Mouse (Mus musculus) frontal cortex, postnatal 25 days (tissue): ENCODE data around the gene Dmbx1.

Experiments
- DNase-seq, 2 experiments: peaks; one replicate each; pipeline ENCODE4 v3.0.0; 2022; ENCODE audit warnings: low spot score in 2 of 2

Dmbx1 gene

GRCm38 (mm10) chr4:115890066-115890465, 49.7 kb downstream of the Dmbx1 start:
- no peak for DNase-seq

DNA sequence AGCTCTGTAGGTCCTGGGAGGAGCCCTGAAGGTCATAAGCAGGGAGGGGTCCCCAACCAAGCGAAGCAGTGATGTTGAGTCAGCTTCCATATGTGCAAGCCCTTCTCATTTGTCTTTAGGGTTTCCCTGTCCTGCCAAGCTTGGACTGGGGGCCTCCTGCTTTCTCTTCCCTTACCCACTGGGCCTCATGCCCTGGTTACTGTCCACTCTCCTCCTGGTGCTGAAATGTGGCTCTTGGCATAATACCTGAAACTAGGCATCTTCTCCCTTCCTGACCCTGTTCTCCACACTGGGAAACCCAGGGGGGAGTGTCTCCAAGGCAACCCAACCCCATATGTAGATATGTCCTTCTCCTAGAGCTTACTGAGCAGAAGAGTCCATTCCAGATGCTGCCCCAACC, 52.9 kb downstream of the Dmbx1 start:
- DNase-seq = no peak

GRCm38 (mm10) chr4:115885846-115886245, 53.9 kb downstream of the Dmbx1 start:
- no peak for DNase-seq

GRCm38 (mm10) chr4:115884022-115884421, 55.7 kb downstream of the Dmbx1 start, which contains the start of gene Kncn:
Gene Kncn (plus strand): TSS chr4:115884400.
- no peak for DNase-seq

DNA sequence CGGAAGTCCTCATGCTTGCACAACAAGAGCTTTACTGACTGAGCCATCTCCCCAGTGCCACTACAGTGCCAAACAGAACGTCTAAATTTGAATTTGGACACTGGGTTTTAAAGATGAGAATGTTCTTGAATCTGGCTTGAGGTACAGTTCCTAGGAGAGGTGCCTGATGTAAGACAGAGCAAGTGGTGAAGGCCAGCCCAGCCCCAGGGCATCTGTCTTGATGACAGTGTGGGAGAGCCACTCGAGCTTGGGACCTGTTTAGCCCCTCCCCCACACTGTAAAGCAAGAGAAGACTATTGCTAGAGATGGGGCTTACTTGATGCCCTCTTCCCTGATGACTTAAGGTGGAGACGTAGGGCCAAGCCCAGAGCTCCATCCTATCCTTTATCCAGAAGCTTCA, 57.5 kb downstream of the Dmbx1 start:
- DNase-seq = no peak

- no peak for DNase-seq
Observed at GRCm38 (mm10) chr4:115881183-115881582, 58.5 kb downstream of the Dmbx1 start.

GRCm38 (mm10) chr4:115878828-115879227, 60.9 kb downstream of the Dmbx1 start:
- no peak for DNase-seq

- no peak for DNase-seq
Observed at GRCm38 (mm10) chr4:115878216-115878678, 61.5 kb downstream of the Dmbx1 start.

GRCm38 (mm10) chr4:115873231-115873630, 66.5 kb downstream of the Dmbx1 start:
- DNase-seq = no peak

- no peak for DNase-seq
Observed at GRCm38 (mm10) chr4:115869512-115870210, 70.1 kb downstream of the Dmbx1 start.
